Mouse (Mus musculus) cerebellum, adult 18-20 months (tissue): ENCODE measurements around the gene Ptpra.

Source experiments
- DNase-seq, 2 experiments: peaks; one replicate each; pipeline ENCODE4 v3.0.0; 2021

The Ptpra gene

GRCm38 (mm10) chr2:130449794-130450433 lies at the start of gene Ptpra:
Gene Ptpra, plus strand, starts transcription at chr2:130450278.
- DNase-seq: peak; percentile 93 to 94

- DNase-seq: no peak
Measured at GRCm38 (mm10) chr2:130401891-130402290, 48.2 kb upstream of the Ptpra start.

GRCm38 (mm10) chr2:130404939-130405338 lies 45.1 kb upstream of the Ptpra start, which contains the start of the genes Gm28372 and 1700020A23Rik:
Gene Gm28372, plus strand, starts transcription at chr2:130405239.
Gene 1700020A23Rik, plus strand, starts transcription at chr2:130405259.
- DNase-seq: no peak

GRCm38 (mm10) chr2:130406178-130406577 lies 43.9 kb upstream of the Ptpra start, which contains the start of gene Tmem239:
Gene Tmem239, plus strand, starts transcription at chr2:130406478.
- no peak for DNase-seq

- no peak for DNase-seq
Measured at GRCm38 (mm10) chr2:130408194-130408593, 41.9 kb upstream of the Ptpra start.

GRCm38 (mm10) chr2:130411558-130412495 lies 38.3 kb upstream of the Ptpra start:
- peak; percentile 85 to 87 for DNase-seq

GRCm38 (mm10) chr2:130412775-130413174 lies 37.3 kb upstream of the Ptpra start:
- DNase-seq: no peak

- no peak for DNase-seq
Measured at GRCm38 (mm10) chr2:130414094-130414856, 35.8 kb upstream of the Ptpra start.

GRCm38 (mm10) chr2:130421781-130422620 lies 28.1 kb upstream of the Ptpra start:
- DNase-seq: no peak

GRCm38 (mm10) chr2:130423397-130424125 lies 26.5 kb upstream of the Ptpra start:
- peak; percentile 76 to 87 for DNase-seq

- DNase-seq: peak; percentile 94 to 95
Measured at GRCm38 (mm10) chr2:130424126-130424853, 25.8 kb upstream of the Ptpra start, which contains the start of the genes Vps16 and Pced1a. Gene Vps16, plus strand, starts transcription at chr2:130424339. Gene Pced1a, minus strand, starts transcription at chr2:130424701.

GRCm38 (mm10) chr2:130425112-130425511 lies 25.0 kb upstream of the Ptpra start:
- peak in 1 of 2 experiments; percentile 20 for DNase-seq

- no peak for DNase-seq
Measured at GRCm38 (mm10) chr2:130429851-130430250, 20.2 kb upstream of the Ptpra start.

GRCm38 (mm10) chr2:130430484-130430883 lies 19.6 kb upstream of the Ptpra start:
- DNase-seq: no peak

GRCm38 (mm10) chr2:130432157-130432556 lies 17.9 kb upstream of the Ptpra start:
- no peak for DNase-seq

GRCm38 (mm10) chr2:130433152-130433551 lies 16.9 kb upstream of the Ptpra start:
- DNase-seq: peak; percentile 59 to 68

GRCm38 (mm10) chr2:130436769-130437168 lies 13.3 kb upstream of the Ptpra start:
- DNase-seq: no peak

GRCm38 (mm10) chr2:130438861-130439260 lies 11.2 kb upstream of the Ptpra start:
- DNase-seq: no peak

- DNase-seq: peak in 1 of 2 experiments; percentile 15
Measured at GRCm38 (mm10) chr2:130439840-130440480, 10.1 kb upstream of the Ptpra start.

- DNase-seq: no peak
Measured at GRCm38 (mm10) chr2:130442162-130442561, 7.9 kb upstream of the Ptpra start.
